Mouse (Mus musculus) liver, embryonic 15.5 days (tissue): ENCODE data around the gene Cnksr1. TPM values are rescaled to one million over a fixed set of nuclear protein-coding genes. Genes with fewer than 3 reads are reported as not detected.
A peak's percentile ranks its signal among the peaks of the same experiment; 100 is the strongest.
"Not testable (repeated sequence)": the region's sequence is repeated elsewhere in the genome, so short reads cannot be mapped to it uniquely, and the experiment has no call there.

Source experiments
- ATAC-seq: fragments of 200-750 bp; cut with Nextera tagmentation; 2 replicates; pipeline ENCODE4 v1.8.0; 2017; ENCODE audit warnings: moderate number of reproducible peaks, mild to moderate bottlenecking, moderate library complexity; ENCODE audit not compliant: insufficient read depth
- H3K27ac ChIP-seq: fragments of 300-500 bp; sonication (generic); replicated peaks from 2 replicates; pipeline ENCODE4 v1.5.1; 2015; ENCODE audit warnings: mild to moderate bottlenecking, inconsistent platforms
- H3K27me3 ChIP-seq: fragments of 300-500 bp; sonication (generic); 2 replicates; pipeline ENCODE4 v1.6.1; 2015; ENCODE audit warnings: mild to moderate bottlenecking, inconsistent platforms
- H3K36me3 ChIP-seq: fragments of 300-500 bp; sonication (generic); replicated peaks from 2 replicates; pipeline ENCODE4 v1.6.1; 2015; ENCODE audit warnings: moderate library complexity, mild to moderate bottlenecking, inconsistent platforms
- H3K4me1 ChIP-seq: fragments of 300-500 bp; sonication (generic); replicated peaks from 2 replicates; pipeline ENCODE4 v1.6.1; 2015; ENCODE audit warnings: inconsistent platforms
- H3K4me2 ChIP-seq: fragments of 300-500 bp; sonication (generic); 2 replicates; pipeline ENCODE4 v1.6.1; 2015; ENCODE audit warnings: moderate library complexity, mild to moderate bottlenecking, inconsistent platforms
- H3K4me3 ChIP-seq: fragments of 300-500 bp; sonication (generic); replicated peaks from 2 replicates; pipeline ENCODE4 v1.5.1; 2015; ENCODE audit warnings: mild to moderate bottlenecking, inconsistent platforms
- H3K9ac ChIP-seq: fragments of 300-500 bp; sonication (generic); 2 replicates; pipeline ENCODE4 v1.6.1; 2015; ENCODE audit warnings: moderate library complexity, mild to moderate bottlenecking, inconsistent platforms
- H3K9me3 ChIP-seq: fragments of 300-500 bp; sonication (generic); replicated peaks from 2 replicates; pipeline ENCODE4 v1.6.1; 2016; ENCODE audit warnings: inconsistent platforms
- WGBS: fragments of 180-500 bp; shearing (Covaris S2); methylation state at CpG from one replicate; pipeline ENCODE4 v1.1.7; 2015; ENCODE audit warnings: mixed read lengths; ENCODE audit not compliant: insufficient replicate concordance; 5-methylcytosine and 5-hydroxymethylcytosine counted together
- polyA plus RNA-seq: library from polyadenylated mRNA; unstranded; fragments of >200 nt; fragmentation: Nextera tagmentation; extraction: Ambion mirVana; gene quantifications from 2 replicates; pipeline ENCODE4 v1.2.1, GENCODE M21; 2015

The Cnksr1 gene
- polyA plus RNA-seq = 0.10 TPM in 2 replicates

DNA sequence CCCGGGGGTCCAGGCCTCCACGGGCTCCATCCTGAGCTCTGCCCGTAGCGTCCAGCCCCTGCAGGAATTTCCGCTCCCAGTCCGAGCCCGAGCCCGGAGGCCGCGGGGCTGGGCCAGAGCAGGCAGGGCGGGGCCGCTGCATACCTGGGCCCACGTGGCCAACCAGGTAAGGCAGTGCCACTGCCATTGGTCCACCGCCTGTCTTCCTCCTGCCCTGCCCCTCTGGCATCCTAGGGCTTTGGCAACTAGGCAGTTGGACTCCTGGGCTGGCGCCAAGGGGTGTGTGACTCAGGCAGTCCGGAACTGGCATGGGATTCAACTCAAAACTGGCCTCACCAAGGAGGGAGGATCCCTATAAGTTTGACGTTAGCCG is at the start of gene Cnksr1:
Cnksr1 (minus strand) TSS at position 121 of the 373 bp plus-strand sequence.
- Histone ChIP-seq H3K9ac (no peak within 1 kb of the TSS), H3K4me3 (no peak within 1 kb of the TSS)

DNA sequence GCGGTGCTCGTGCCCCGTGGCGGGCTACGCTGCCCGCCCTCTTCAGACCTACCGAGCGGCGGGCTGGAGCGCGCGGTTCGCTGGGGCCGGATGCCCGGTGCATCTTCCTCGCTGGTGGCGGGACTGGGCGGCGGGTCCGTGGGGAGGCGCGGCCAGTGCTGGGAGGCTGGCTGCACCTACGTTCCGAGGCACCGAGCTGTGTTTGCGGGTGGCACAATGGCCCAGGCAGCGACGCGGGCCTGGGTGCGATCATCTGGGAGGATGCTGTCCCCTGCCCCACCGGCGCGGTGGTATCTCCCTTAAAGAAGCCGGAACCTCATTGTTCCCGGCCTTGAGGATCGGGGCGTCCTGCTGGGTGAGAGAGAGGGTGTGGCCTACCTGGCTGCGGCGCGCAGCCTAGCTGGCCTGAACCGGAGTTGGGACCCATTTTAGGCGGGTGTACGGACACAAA is 49.4 kb upstream of the Cnksr1 start, which contains the start of gene Pdik1l:
Pdik1l (minus strand) TSS at position 321 of the 451 bp plus-strand sequence.
- peaks cover 47% of the 10 kb centered on the region for H3K4me1 ChIP-seq
- peak within 1 kb of the TSS; percentile 92 for H3K4me2 ChIP-seq
- ATAC-seq = peak; percentile 68
- peaks cover 1% of the 10 kb centered on the region for H3K27me3 ChIP-seq
- H3K9me3 ChIP-seq = no peaks in the 10 kb centered on the region
- peaks cover 19% of the 10 kb centered on the region for H3K36me3 ChIP-seq
- peak within 1 kb of the TSS; percentile 97 for H3K4me3 ChIP-seq
- peak within 1 kb of the TSS; percentile 97 for H3K9ac ChIP-seq
- peak within 1 kb of the TSS; percentile 99 for H3K27ac ChIP-seq
- under 1% methylated on average over 43 of the region's 43 CpGs for WGBS

More for the DNA sequence above, at the start of gene Cnksr1:
- Histone ChIP-seq H3K27me3 (peaks cover 53% of the 10 kb centered on the region), H3K9me3 (no peaks in the 10 kb centered on the region), H3K36me3 (no peaks in the 10 kb centered on the region), H3K27ac (no peak within 1 kb of the TSS), H3K4me1 (peaks cover 13% of the 10 kb centered on the region), H3K4me2 (peak within 1 kb of the TSS; percentile 46)
- ATAC-seq = no peak
- WGBS = 12% methylated on average over 18 of the region's 18 CpGs

DNA sequence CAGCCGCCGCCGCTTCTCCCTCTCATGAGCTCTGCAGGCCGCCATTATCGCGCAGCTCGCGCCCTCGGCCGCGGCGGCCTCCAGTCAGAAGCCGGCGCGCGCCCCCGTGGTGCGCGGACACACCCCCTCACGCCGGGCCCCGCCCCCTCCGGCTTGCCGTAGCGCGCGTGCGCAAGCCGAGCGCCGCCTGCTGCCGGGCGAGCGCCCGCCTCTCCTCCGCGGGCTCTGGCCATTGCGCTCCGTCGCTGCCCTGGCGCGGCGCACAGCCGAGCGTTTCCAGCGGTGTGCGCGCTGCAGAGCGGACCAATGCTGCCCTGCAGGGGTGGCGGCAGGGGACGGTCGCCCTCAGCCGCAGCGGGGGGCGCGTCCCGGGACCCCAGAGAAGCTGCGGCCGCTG is 49.0 kb upstream of the Cnksr1 start:
- Histone ChIP-seq H3K27me3 (no peaks in the 10 kb centered on the region; the same call in 1 of the 2 replicates), H3K4me2 (peak overlapping the region; percentile 92), H3K36me3 (peaks cover 23% of the 10 kb centered on the region), H3K4me3 (peak overlapping the region; percentile 97), H3K9ac (peak overlapping the region; percentile 97), H3K4me1 (peaks cover 47% of the 10 kb centered on the region), H3K9me3 (no peaks in the 10 kb centered on the region), H3K27ac (peak overlapping the region; percentile 99)
- WGBS = under 1% methylated on average over 55 of the region's 59 CpGs
- peak; percentile 90 for ATAC-seq

DNA sequence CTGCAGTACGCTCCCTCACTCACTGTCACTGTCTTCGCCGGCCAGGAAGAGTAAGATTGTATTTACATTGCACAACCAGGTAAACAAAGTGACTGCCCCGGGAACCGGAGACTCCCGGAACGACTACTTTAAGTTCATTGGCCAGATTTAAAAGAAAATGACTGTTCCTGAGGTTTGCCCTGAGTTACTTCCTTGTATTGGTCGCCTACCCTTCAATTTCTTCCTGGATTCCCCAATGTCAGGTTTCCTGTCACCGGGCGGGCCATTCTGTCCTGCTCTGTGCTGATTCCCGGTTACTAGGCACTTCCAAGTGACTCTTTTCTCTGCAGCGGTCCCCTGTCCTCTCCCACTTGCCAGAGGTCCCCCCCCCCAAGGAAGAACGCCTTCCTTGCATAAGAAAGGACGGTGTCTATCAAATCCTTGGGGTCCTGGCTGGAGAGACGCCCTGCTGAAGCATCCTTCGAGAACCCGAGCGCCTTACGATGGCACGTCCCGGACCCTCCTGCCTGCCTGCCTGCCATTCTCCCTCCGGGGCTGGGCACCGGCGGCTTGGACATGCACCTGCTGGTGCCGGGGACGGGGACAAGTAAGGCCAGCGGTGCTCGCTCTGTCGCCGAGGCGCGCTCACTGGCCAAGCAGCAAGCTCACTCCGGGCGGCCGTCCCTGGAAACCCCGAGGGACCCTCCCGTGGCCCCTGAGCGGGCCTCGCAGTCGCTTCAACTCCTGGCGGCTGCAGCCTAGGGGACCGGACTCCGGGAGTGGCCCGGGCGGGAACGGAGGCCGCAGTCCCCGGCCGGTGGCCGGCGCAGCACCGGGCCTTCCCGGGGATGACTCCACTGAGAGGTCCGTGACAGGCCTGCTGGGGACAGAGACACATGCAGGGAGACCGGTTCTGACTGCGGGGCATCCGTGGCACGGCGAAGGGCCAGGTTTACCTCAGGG is 48.3 kb upstream of the Cnksr1 start:
- Histone ChIP-seq H3K4me3 (peak overlapping the region; percentile 97), H3K36me3 (peaks cover 29% of the 10 kb centered on the region), H3K9me3 (no peaks in the 10 kb centered on the region), H3K4me1 (peaks cover 42% of the 10 kb centered on the region), H3K27me3 (no peaks in the 10 kb centered on the region; the same call in 1 of the 2 replicates), H3K9ac (peak overlapping the region; percentile 97), H3K4me2 (peak overlapping the region; percentile 85), H3K27ac (peak overlapping the region; percentile 99)
- under 1% methylated on average over 59 of the region's 59 CpGs for WGBS
- ATAC-seq = peak; percentile 31

DNA sequence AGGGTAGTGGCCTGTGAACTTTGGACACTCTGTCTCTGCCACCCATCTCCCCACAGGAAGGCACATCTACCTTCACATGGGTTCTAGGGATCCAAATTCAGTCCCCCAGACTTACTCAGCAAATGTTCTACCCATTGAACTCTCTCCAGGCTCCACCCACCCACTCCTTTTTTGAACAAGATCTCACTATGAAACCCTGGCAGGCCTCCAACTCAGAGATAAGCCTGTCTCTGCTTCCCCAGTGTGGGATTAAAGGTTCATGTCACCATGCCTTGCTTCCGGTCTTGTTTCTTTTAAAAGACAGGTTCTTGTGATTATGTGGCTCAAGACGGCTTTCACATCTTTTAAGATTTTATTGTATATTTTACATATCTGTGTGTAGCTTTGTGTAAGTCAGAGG is 46.7 kb upstream of the Cnksr1 start:
- H3K36me3 ChIP-seq = peaks cover 45% of the 10 kb centered on the region
- 27% methylated on average over 2 of the region's 2 CpGs for WGBS
- ATAC-seq = no peak
- no peaks in the 10 kb centered on the region for H3K9me3 ChIP-seq
- H3K4me2 ChIP-seq = peak overlapping the region; percentile 85
- peak overlapping the region; percentile 97 for H3K9ac ChIP-seq
- peak overlapping the region; percentile 99 for H3K27ac ChIP-seq
- H3K4me3 ChIP-seq = peak overlapping the region; percentile 97
- peaks cover 42% of the 10 kb centered on the region for H3K4me1 ChIP-seq
- H3K27me3 ChIP-seq = no peaks in the 10 kb centered on the region

DNA sequence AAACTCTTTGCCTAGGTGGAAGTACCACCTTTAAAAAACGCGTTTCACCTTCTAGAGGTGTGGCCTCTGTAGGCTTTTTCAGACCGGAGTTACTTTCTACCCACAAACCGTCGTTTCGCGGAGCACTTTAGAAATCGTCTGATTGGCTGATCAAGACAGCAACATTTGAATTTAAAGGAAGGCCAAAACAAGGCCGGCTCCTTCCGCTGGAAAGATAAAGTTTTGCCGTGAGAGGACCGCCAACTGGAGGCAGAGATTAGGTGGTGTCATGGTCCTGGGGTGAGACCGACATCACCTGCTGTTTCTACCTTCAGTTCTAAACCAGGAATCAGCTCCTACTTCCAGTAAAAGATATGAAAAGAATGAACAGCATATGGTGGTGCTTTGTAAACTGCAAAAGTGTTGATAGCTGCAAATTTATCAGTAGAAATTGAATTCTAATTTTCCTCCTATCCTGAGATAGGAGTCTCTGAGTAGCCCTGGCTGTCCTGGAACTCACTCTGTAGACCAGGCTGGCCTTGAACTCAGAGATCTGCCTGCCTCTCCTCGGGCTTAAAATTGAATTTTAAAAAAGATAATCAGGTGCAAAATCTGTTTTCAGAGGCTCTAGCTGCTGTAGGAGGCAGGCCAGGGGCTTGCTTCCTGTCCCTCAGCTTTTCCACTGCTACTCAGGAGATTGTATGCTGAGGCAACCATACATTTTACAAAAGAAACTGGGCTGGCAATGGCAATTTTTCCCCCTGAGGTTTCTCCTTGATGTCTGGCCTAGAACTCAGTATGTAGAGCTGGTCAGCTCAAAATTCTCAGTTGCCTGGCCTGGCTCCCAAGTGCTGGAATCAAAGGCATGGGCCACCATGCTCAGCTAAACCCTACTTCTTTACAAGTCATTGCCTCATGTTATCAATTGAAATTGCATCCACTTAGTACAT is 35.5 kb upstream of the Cnksr1 start:
- Histone ChIP-seq H3K4me1 (peaks cover 28% of the 10 kb centered on the region), H3K9ac (peak overlapping the region; percentile 42), H3K9me3 (no peaks in the 10 kb centered on the region), H3K36me3 (peaks cover 31% of the 10 kb centered on the region), H3K4me2 (peak overlapping the region; percentile 66), H3K4me3 (peak overlapping the region; percentile 45), H3K27me3 (no peaks in the 10 kb centered on the region), H3K27ac (peak overlapping the region; percentile 89)
- WGBS = 1% methylated on average over 14 of the region's 14 CpGs
- peak; percentile 93 for ATAC-seq

DNA sequence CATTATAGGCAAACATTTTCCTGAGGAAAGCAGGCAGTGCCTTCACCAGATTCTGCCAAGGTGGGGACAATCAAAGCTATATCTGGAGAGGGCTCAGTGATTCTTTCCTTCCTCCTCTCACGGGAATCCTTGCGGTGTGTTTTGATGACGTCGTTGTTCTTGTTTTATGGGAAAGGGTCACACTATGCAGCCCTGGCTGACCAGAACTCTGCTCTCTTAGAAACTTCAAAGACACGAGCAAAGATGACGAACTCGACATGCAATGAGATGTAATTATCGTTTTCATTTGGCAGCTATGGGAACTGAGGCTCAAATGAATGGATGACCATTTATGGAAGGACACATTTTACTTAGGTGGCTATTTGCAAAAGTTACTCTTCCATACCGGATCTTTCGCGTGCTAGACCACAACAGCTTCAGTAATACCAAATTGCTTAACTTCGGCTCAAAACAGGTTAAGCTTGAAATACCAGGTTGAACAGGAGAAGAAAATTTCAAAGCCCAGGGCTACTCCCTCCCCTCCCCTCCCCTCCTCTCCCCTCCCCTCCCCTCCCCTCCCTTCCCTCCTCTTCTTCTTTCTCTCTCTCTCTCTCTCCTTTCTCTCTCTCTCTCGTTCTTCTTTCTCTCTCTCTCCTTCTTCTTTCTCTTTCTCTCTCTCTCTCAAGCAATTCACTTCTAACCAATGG is 34.7 kb upstream of the Cnksr1 start:
- Histone ChIP-seq H3K9ac (peak overlapping the region; percentile 42), H3K27me3 (no peaks in the 10 kb centered on the region), H3K36me3 (peaks cover 24% of the 10 kb centered on the region), H3K4me1 (peaks cover 28% of the 10 kb centered on the region), H3K4me2 (peak overlapping the region; percentile 66), H3K27ac (peak overlapping the region; percentile 89), H3K4me3 (peak overlapping the region; percentile 45), H3K9me3 (no peaks in the 10 kb centered on the region)
- ATAC-seq = peak; percentile 56
- 13% methylated on average over 12 of the region's 13 CpGs for WGBS

DNA sequence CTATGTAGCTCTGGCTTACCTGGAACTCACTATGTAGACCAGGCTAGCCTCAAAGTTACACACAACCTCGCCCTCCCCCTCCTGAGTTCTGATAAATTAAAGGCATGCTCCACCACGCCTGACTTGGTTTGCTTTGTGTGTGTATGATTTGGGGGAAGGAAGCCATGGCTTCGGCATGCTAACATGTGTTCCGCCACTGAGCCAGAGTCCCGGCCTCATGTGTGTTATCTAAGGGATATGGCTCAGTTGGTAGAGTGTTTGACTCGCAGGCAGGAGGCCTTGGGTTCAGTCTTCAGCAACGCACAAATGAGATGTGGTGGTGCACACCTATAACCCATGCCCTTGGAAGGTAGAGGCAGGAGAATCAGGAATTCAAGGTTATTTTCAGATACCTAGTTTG is 33.8 kb upstream of the Cnksr1 start:
- H3K4me3 ChIP-seq = no peak overlapping the region
- no peak for ATAC-seq
- H3K27me3 ChIP-seq = no peaks in the 10 kb centered on the region
- WGBS = 66% methylated on average over 7 of the region's 7 CpGs
- H3K9me3 ChIP-seq = no peaks in the 10 kb centered on the region
- peaks cover 15% of the 10 kb centered on the region for H3K36me3 ChIP-seq
- no peak overlapping the region for H3K27ac ChIP-seq
- H3K4me2 ChIP-seq = no peak overlapping the region; the same call in 1 of the 2 replicates
- H3K4me1 ChIP-seq = peaks cover 28% of the 10 kb centered on the region
- no peak overlapping the region for H3K9ac ChIP-seq

DNA sequence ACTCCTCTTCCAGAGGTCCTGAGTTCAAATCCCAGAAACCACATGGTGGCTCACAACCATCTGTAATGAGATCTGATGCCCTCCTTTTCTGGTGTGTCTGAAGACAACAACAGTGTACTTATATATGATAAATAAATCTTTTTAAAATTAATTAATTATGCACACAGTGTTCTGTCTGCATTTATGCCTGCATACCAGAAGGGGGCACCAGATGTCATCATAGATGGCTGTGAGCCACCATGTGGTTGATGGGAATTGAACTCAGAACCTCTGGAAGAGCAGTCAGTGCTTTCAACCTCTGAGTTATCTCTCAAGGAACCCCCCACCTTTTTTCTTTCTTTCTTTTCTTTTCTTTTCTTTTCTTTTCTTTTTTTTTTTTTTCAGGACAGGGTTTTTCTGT is 31.4 kb upstream of the Cnksr1 start:
- peaks cover 27% of the 10 kb centered on the region for H3K4me1 ChIP-seq
- not testable (repeated sequence) for H3K4me2 ChIP-seq, H3K9ac ChIP-seq, ATAC-seq, H3K27ac ChIP-seq, H3K9me3 ChIP-seq, H3K4me3 ChIP-seq, H3K36me3 ChIP-seq, H3K27me3 ChIP-seq

DNA sequence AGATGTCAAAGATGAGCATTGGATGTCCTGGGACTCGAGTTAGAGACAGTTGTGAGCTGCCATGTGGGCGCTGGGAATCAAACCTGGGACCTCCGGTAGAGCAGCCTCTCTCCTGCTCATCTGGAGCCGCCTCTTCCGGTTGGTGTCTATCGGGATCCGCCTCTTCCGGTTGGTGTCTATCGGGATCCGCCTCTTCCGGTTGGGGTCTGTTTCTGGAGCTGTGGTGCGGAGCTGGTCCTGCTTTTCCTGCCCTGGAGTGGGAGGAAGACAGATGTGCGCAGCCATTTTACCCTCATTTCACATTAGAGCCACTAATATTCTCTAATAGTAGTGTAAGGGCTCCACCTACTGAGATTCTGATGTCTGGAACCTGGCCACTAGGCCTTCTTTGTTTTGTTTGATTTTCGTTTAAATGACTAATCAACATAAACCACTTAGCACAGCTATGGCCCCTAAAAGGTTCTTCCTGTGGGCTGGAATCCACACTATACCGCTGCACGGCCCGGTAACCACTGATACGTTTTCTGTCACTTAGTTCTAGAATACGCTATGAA is 30.0 kb upstream of the Cnksr1 start:
- H3K9ac ChIP-seq = no peak overlapping the region
- H3K4me2 ChIP-seq = no peak overlapping the region
- no peak for ATAC-seq
- peaks cover 15% of the 10 kb centered on the region for H3K4me1 ChIP-seq
- H3K27ac ChIP-seq = no peak overlapping the region
- no peaks in the 10 kb centered on the region for H3K36me3 ChIP-seq
- H3K9me3 ChIP-seq = no peaks in the 10 kb centered on the region
- no peaks in the 10 kb centered on the region for H3K27me3 ChIP-seq
- no peak overlapping the region for H3K4me3 ChIP-seq
- 66% methylated on average over 19 of the region's 19 CpGs for WGBS
